Mouse (Mus musculus): ENCODE measurements around the gene Ttll10. TPM values are rescaled to one million over a fixed set of nuclear protein-coding genes. Genes with fewer than 3 reads are reported as not detected.

Gene Ttll10
- total RNA-seq, 2 experiments from 2014 or later: not detected

- DNase-seq: peak; percentile 64
Observed at GRCm38 (mm10) chr4:156024184-156024583, 35.0 kb downstream of the Ttll10 start.

- no peak for DNase-seq
Observed at GRCm38 (mm10) chr4:156023520-156023919, 35.7 kb downstream of the Ttll10 start.

GRCm38 (mm10) chr4:156021942-156022419 lies 37.2 kb downstream of the Ttll10 start:
- no peak for DNase-seq

GRCm38 (mm10) chr4:156021381-156021780 lies 37.8 kb downstream of the Ttll10 start:
- no peak for DNase-seq

- DNase-seq: peak; percentile 37
Observed at GRCm38 (mm10) chr4:156019771-156020170, 39.4 kb downstream of the Ttll10 start.

- no peak for DNase-seq
Observed at GRCm38 (mm10) chr4:156014436-156014835, 44.8 kb downstream of the Ttll10 start.

- no peak for DNase-seq
Observed at GRCm38 (mm10) chr4:156013637-156014036, 45.6 kb downstream of the Ttll10 start, which contains the start of gene Tnfrsf4. Gene Tnfrsf4 (plus strand): TSS chr4:156013843.

- DNase-seq: no peak
Observed at GRCm38 (mm10) chr4:156008369-156008768, 50.8 kb downstream of the Ttll10 start.

GRCm38 (mm10) chr4:156004109-156004508 lies 55.1 kb downstream of the Ttll10 start:
- no peak for DNase-seq

- DNase-seq: no peak
Observed at GRCm38 (mm10) chr4:155993606-155994005, 65.6 kb downstream of the Ttll10 start.

GRCm38 (mm10) chr4:155992906-155993547 lies 66.2 kb downstream of the Ttll10 start:
- DNase-seq: peak; percentile 94

- DNase-seq: no peak
Observed at GRCm38 (mm10) chr4:155992241-155992905, 66.8 kb downstream of the Ttll10 start, which contains the start of the genes B3galt6 and Sdf4. Gene B3galt6 (minus strand): TSS chr4:155992649. Gene Sdf4 (plus strand): TSS chr4:155992872.

- DNase-seq: no peak
Observed at GRCm38 (mm10) chr4:155991908-155992230, 67.3 kb downstream of the Ttll10 start.

GRCm38 (mm10) chr4:155991211-155991907 lies 67.9 kb downstream of the Ttll10 start:
- DNase-seq: no peak

Small RNAs within 50 kb of the gene (microRNA-seq; reads per million reads assigned to microRNA genes)
- gene Mir200a (ENCODE audit: borderline replicate concordance in 2 of 2): 2.9 to 3.4 reads per million in 2 experiments
- 0.74 to 1.9 reads per million in 2 experiments for gene Mir200b (ENCODE audit: borderline replicate concordance in 2 of 2)
- 2.2 to 4.8 reads per million in 2 experiments for gene Mir429 (ENCODE audit: borderline replicate concordance in 2 of 2)

Other genes starting within 250 kb of the Ttll10 start
- 10 to 100 TPM; 20.4 to 26.6 TPM for gene Ccnl2, start 246.9 kb downstream of the Ttll10 start, total RNA-seq (2021)
- gene Aurkaip1, start 228.1 kb downstream of the Ttll10 start, total RNA-seq (2021): 10 to 100 TPM; 68.4 to 70.9 TPM
- gene Mxra8, start 219.7 kb downstream of the Ttll10 start, total RNA-seq (2021): 10 to 100 TPM; 37.5 to 37.6 TPM
- gene Dvl1, start 212.0 kb downstream of the Ttll10 start, total RNA-seq (2021): 100 to 1,000 TPM in 1 of 2 experiments, 10 to 100 TPM in 1; 100.0 to 103 TPM
- gene Tas1r3, start 196.1 kb downstream of the Ttll10 start, total RNA-seq (2021): under 1 TPM in 1 of 2 experiments, not detected in 1; 0.11 TPM
- gene Cptp, start 190.0 kb downstream of the Ttll10 start, total RNA-seq (2021): 10 to 100 TPM; 15.6 to 16.6 TPM
- 10 to 100 TPM; 14.1 to 17.9 TPM for gene Ints11, start 189.9 kb downstream of the Ttll10 start, total RNA-seq (2021)
- 10 to 100 TPM; 10.2 to 11.2 TPM for gene Pusl1, start 167.6 kb downstream of the Ttll10 start, total RNA-seq (2021)
- gene Acap3, start 167.6 kb downstream of the Ttll10 start, total RNA-seq (2021): 10 to 100 TPM in 1 of 2 experiments, 1 to 10 TPM in 1; 7.2 to 10.4 TPM
- 10 to 100 TPM; 50.2 to 50.8 TPM for gene Ube2j2, start 115.6 kb downstream of the Ttll10 start, total RNA-seq (2021)
- 10 to 100 TPM; 14.7 to 16.1 TPM for gene C1qtnf12, start 97.1 kb downstream of the Ttll10 start, total RNA-seq (2021)
- 1 to 10 TPM; 1.2 to 1.6 TPM for gene B3galt6, start 66.8 kb downstream of the Ttll10 start, total RNA-seq (2021)
- 10 to 100 TPM; 67.0 to 79.3 TPM for gene Sdf4, start 66.5 kb downstream of the Ttll10 start, total RNA-seq (2021)
- under 1 TPM; 0.51 to 0.80 TPM for gene Tnfrsf4, start 45.6 kb downstream of the Ttll10 start, total RNA-seq (2021)
- gene Tnfrsf18, start 33.2 kb downstream of the Ttll10 start, total RNA-seq (2021): not detected
- 1 to 10 TPM; 2.2 to 4.3 TPM for gene 9430015G10Rik, start 50.6 kb upstream of the Ttll10 start, total RNA-seq (2021)
- gene Rnf223, start 71.1 kb upstream of the Ttll10 start, total RNA-seq (2021): not detected
- gene Agrn, start 138.1 kb upstream of the Ttll10 start, total RNA-seq (2021): 10 to 100 TPM in 1 of 2 experiments, 1 to 10 TPM in 1; 9.7 to 11.3 TPM
- 1 to 10 TPM; 1.0 to 1.1 TPM for gene Isg15, start 141.4 kb upstream of the Ttll10 start, total RNA-seq (2021)
- gene AW011738, start 143.9 kb upstream of the Ttll10 start, total RNA-seq (2021): 1 to 10 TPM; 2.9 to 3.9 TPM
- 100 to 1,000 TPM; 169 to 182 TPM for gene Perm1, start 156.5 kb upstream of the Ttll10 start, total RNA-seq (2021)
- gene Plekhn1, start 175.4 kb upstream of the Ttll10 start, total RNA-seq (2021): 1 to 10 TPM; 5.4 to 6.9 TPM
- 10 to 100 TPM; 26.7 to 27.9 TPM for gene Noc2l, start 176.6 kb upstream of the Ttll10 start, total RNA-seq (2021)
- under 1 TPM in 1 of 2 experiments, not detected in 1; 0.16 TPM for gene Samd11, start 196.2 kb upstream of the Ttll10 start, total RNA-seq (2021)